Comparison of ENCODE assay signal across 16 mouse cellular contexts in genomic region chr6:115580810-115581209, GRCm38 (mm10). TPM values are rescaled to one million over a fixed set of nuclear protein-coding genes. Genes with fewer than 3 reads are reported as not detected.
"Had no signal": no experiment of that assay in that cellular context is flagged by ENCODE, and none has a peak within 500 bp of the region (broad histone marks: within the 10 kb centered on the region; RNA-seq: fewer than 3 reads in every experiment).

No protein-coding gene starts in this region.

- H3K9me3 ChIP-seq: neural tube, embryonic 15.5 days; stomach, embryonic 15.5 days had no signal

- H3K27ac ChIP-seq: neural tube, embryonic 15.5 days; stomach, embryonic 15.5 days; stomach, postnatal 0 days had no signal

- H3K4me1 ChIP-seq: neural tube, embryonic 15.5 days; stomach, embryonic 15.5 days had no signal

- H3K4me2 ChIP-seq: neural tube, embryonic 15.5 days; stomach, embryonic 15.5 days had no signal

- DNase-seq: retina, postnatal 1 day; right cerebral cortex, adult 18-20 months; right cerebral cortex, postnatal 14 days; right cerebral cortex, postnatal 25 days; right cerebral cortex, postnatal 4 days; spleen, adult 18-20 months; thymus, adult 18-20 months; thymus, adult 2 months; thymus, postnatal 14 days; thymus, postnatal 25 days; thymus, postnatal 36 days; thymus, postnatal 4 days had no signal

- H3K9ac ChIP-seq: neural tube, embryonic 15.5 days; stomach, embryonic 15.5 days had no signal

- H3K4me3 ChIP-seq: neural tube, embryonic 15.5 days; stomach, embryonic 15.5 days had no signal

- H3K27me3 ChIP-seq: neural tube, embryonic 15.5 days; stomach, embryonic 15.5 days had no signal

RNA-seq across cellular contexts. Expression of gene Mkrn2os, which starts 11.6 kb away (rescaled TPM):
- total RNA-seq: neutrophil, adult 5-6 weeks had no signal
